Mouse (Mus musculus) left cerebral cortex, postnatal 25 days (tissue): Measurements from ENCODE around the gene Sorbs2. TPM values are rescaled to one million over a fixed set of nuclear protein-coding genes. Genes with fewer than 3 reads are reported as not detected.

Experiments used
- DNase-seq, 2 experiments: peaks; one replicate each; pipeline ENCODE4 v3.0.0; 2022; ENCODE audit warnings: low spot score in 2 of 2, mixed read lengths in 1 of 2
- intact Hi-C: fragments of 180-260 bp; cut with DNase I; formaldehyde crosslinking; loops from one replicate; pipeline ENCODE4 v1.15.1; 2025
- total RNA-seq, 2 experiments: library from RNA; stranded (reverse); gene quantifications; 2 replicates each; pipeline ENCODE4 v1.2.3; 2021

Sorbs2 gene
- 100 to 1,000 TPM; 347 to 397 TPM for total RNA-seq

GRCm38 (mm10) chr8:45507634-45508321, at the start of gene Sorbs2:
Gene Sorbs2 (plus strand): TSS chr8:45507788.
- intact Hi-C loops: no loop called here
- peak; percentile 46 to 67 for DNase-seq

GRCm38 (mm10) chr8:45457874-45458273, 49.7 kb upstream of the Sorbs2 start:
- intact Hi-C loops: loop anchor here (10.0 kb wide), 1 partner anchor 137 kb away; no protein-coding TSS in a partner anchor
- DNase-seq: no peak

- no peak for DNase-seq
- intact Hi-C loops: no loop called here
Observed at GRCm38 (mm10) chr8:45469006-45469405, 38.6 kb upstream of the Sorbs2 start.

- intact Hi-C loops: no loop called here
- DNase-seq: no peak
Observed at GRCm38 (mm10) chr8:45469507-45470178, 37.9 kb upstream of the Sorbs2 start.

DNA sequence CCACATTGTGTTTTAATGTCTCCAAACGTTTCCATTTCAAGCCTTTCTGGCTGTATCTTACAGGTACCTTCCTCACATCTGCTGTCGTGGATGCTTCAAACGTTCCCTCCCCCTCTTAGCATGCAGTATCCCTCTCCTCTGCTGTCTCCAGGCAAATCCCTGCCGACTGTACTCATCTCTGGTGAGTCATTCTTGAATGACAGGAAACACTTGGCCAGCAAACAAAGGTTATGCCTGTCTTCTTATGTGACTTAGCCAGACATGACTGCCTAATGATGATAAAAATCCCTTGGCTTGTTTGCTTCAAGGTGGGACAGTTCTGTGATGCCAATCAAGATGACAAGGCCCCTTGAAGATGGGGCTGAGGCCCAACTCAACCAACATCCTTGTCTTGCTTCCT, 26.7 kb upstream of the Sorbs2 start:
- DNase-seq: no peak
- intact Hi-C loops: no loop called here

GRCm38 (mm10) chr8:45486281-45486680, 21.3 kb upstream of the Sorbs2 start:
- no peak for DNase-seq
- intact Hi-C loops: no loop called here

DNA sequence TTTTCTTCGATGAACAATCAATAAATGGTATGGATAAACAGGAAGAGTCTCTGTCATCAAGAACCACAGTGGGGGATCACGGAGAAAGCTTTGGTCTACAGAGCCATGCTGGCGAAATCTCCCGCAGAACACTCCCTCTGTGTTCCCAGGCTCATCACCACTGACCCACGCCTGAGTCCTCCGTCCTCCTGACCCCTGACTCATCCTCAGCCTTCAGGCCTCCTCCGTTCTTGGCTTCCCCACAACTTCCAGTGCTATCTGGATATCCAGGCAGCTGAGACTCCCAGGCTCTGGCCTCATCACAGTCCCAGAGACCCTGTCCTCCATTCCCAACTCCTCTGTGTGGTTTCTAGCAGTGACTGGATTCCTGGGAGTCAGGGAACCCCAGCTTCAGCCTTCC, 3.6 kb upstream of the Sorbs2 start:
- intact Hi-C loops: no loop called here
- DNase-seq: no peak

DNA sequence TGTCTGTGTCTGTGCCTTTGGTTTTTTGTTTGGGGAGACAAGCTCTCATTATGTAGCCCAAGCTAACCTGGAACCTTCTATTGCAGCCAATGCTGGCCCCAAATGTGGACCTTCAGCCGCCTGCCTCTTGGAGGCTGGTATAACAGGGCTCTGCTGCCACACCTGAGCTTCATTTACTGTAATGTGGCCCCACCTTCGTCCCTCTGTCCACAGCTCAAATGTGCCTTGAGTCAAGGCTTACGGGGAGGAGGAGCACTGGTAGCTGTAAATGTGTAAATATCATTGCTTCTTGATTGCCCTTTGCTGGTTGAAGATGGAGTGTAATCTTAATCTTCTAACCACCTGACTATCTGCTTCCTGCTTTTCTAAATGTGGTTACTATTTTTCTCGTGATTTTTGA, 1.2 kb upstream of the Sorbs2 start:
- DNase-seq: no peak

GRCm38 (mm10) chr8:45507277-45507633, 333 bp upstream of the Sorbs2 start:
- no peak for DNase-seq
- intact Hi-C loops: no loop called here

More for the DNA sequence above, 1.2 kb upstream of the Sorbs2 start:
- intact Hi-C loops: no loop called here

DNA sequence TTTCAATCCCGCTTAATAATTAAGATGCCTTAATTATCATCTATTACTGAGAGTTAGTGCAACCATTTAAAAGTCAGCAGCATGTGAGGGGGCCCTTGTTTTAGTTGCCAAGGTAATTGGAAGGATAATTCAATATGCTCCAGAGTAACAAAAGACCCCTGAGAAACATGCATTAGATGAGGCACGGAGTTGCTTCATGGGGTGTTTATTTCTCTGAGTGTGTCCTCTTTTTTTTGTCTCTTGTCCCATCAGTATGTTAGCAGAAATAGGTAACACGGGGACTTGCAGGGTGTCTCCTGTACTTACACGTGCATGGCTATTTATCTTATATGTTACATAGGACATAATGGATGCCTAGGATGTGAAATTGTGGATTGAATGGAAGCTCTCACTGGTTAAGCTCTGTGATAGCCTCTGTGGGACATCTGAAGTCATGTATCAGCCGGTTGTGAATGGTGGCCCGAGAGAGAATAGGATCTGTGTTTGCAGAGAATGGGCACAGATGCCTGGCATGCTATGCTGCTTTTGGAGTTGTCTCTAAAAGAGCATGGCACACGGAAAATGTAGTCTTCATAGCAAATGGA, 1.0 kb downstream of the Sorbs2 start:
- intact Hi-C loops: no loop called here
- peak; percentile 15 to 17 for DNase-seq

GRCm38 (mm10) chr8:45512369-45512768, 4.8 kb downstream of the Sorbs2 start:
- peak in 1 of 2 experiments; percentile 37 for DNase-seq
- intact Hi-C loops: no loop called here

GRCm38 (mm10) chr8:45521595-45521994, 14.0 kb downstream of the Sorbs2 start:
- intact Hi-C loops: no loop called here
- DNase-seq: no peak

GRCm38 (mm10) chr8:45527708-45528107, 20.1 kb downstream of the Sorbs2 start:
- intact Hi-C loops: no loop called here
- no peak for DNase-seq

DNA sequence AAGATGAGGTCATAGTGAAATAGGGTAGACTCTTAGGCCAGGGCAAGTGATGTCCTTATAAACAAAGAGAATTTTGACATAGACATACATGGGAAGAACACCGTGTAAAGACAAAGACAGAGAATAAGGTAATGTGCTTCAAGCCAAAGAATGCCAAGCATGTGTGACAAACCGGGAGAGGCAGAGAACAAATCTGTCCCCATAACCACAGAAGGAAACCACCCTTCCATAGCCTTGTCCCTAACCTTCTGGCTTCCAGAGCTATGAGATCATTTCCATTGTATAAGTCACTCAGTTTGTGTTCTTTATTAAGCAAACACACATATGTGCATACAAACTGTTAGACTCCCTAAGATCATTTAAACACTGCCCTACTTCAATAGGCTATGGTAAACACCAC, 21.3 kb downstream of the Sorbs2 start:
- intact Hi-C loops: no loop called here
- DNase-seq: no peak

GRCm38 (mm10) chr8:45536578-45536977, 29.0 kb downstream of the Sorbs2 start:
- intact Hi-C loops: no loop called here

DNA sequence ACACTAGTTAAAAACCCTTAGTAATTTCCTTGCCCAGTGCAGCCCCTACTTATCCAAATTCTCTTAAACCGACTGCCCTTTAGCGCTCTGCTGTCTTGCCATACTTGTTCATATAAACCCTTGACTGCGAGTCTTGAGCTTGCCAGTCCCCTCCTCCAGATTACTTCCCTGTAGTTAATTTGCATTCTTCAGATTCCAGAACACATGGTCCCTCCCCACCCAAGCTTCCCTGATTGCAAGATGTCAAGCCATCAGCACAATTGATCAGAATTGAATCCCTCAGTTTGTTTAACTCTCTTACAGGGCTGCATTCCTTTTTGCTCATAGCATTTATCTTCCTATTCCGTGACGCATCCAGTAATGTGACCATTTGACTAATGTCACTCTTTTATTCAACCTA, 32.9 kb downstream of the Sorbs2 start:
- intact Hi-C loops: no loop called here
- DNase-seq: no peak

More at GRCm38 (mm10) chr8:45536578-45536977, 29.0 kb downstream of the Sorbs2 start:
- no peak for DNase-seq

GRCm38 (mm10) chr8:45552175-45552574, 44.6 kb downstream of the Sorbs2 start:
- intact Hi-C loops: no loop called here

DNA sequence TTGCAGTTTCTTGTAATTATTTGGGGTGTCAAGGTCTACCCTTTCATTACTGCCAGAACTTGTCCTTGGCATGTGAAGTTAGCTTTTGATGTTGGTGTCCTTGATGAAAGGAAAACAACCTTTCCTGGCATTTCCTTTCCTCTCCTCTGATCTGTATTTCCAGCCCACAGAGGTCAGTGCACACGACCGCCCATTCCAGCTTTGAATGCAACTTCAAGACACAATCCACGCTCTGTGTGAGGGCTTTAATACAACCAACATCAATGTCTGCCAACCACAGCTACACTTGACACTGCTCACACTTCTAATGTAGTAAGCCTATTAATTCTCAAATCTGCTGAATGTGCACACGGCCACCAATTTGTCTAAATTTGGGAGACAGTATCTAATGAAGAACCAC, 47.0 kb downstream of the Sorbs2 start:
- intact Hi-C loops: no loop called here

More at GRCm38 (mm10) chr8:45552175-45552574, 44.6 kb downstream of the Sorbs2 start:
- DNase-seq: no peak

DNA sequence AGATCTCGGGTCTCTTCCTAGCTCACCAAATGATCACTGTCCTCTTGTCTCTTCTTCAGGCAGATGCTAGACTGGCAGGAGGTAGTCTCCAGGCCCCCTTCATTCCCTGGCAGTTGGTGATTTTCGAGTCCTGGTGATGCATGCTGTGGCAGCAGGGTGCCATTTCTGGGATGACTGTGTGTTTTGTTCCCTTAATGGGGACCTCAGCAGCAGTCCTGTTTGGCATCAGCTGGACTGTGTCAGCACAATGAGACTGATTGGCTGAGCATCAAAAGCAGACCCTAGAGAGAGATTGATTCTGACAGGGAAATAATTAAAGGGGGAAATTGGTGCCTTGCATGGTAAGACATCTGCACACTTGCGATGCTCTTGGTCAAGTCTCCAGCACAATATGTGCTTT, 50.3 kb downstream of the Sorbs2 start:
- peak in 1 of 2 experiments; percentile 24 for DNase-seq
- intact Hi-C loops: no loop called here

More for the DNA sequence above, 47.0 kb downstream of the Sorbs2 start:
- no peak for DNase-seq

DNA sequence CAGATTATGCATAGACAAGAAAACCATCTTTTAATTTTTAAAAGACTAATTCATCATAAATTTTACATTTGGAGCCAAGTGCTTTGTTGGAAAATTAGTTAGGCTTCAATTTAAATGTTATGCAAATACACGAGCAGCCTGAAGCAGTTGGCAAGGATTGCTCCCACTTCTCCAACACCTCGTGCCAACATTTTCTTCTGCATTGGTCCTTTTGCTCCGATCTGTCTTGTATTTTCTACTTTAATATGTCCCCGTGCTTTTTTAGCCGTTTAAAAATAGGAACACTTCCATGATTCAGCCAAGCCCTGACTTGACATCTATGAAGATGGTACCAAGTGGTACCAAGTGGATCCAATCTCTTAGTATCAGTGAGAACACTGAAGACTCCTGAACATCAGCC, 50.8 kb downstream of the Sorbs2 start:
- intact Hi-C loops: no loop called here
- peak; percentile 35 to 85 for DNase-seq
